Mouse (Mus musculus) lung, postnatal 0 days (tissue): ENCODE results near the gene Adam12.

ENCODE experiments used
- CTCF ChIP-seq: IDR thresholded peaks from 2 replicates; pipeline ENCODE4 v1.5.1; 2016; ENCODE audit warnings: antibody characterized with exemption, mild to moderate bottlenecking
- EP300 ChIP-seq: IDR thresholded peaks from 2 replicates; pipeline ENCODE4 v1.6.1; 2016; ENCODE audit warnings: antibody characterized with exemption, mild to moderate bottlenecking, control low read depth

DNA sequence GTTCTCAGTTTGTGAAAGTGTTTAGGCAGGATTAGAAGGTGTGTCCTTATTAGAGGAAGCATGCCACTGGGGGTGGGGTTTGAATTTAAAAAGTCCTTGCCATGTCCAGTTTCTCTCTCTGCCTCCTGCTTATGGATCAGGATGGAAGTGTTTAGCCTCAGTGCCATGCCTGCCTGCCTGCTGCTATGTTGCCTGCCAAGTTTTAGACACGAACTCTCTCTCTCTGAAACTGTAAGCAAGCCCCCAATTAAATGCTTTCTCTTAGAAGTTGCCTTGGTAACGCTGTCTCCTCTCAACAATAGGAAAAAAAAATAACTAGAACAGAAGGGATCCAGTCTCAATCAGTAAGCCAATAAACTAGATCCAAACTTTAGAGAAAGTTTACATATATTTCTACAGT is 110.5 kb downstream of the Adam12 start:
- TF ChIP-seq CTCF (no peak), EP300 (no peak)
